Mouse (Mus musculus) ES-Bruce4 (cell line): ENCODE measurements around the gene Gm47955. TPM values are rescaled to one million over a fixed set of nuclear protein-coding genes. Genes with fewer than 3 reads are reported as not detected.
A peak's percentile ranks its signal among the peaks of the same experiment; 100 is the strongest.
"Not testable (repeated sequence)": the region's sequence is repeated elsewhere in the genome, so short reads cannot be mapped to it uniquely, and the experiment has no call there.

Experiments
- H3K27ac ChIP-seq: 2 replicates; pipeline ENCODE4 v1.5.1; 2012; ENCODE audit warnings: low read length, inconsistent platforms; ENCODE audit not compliant: insufficient read depth
- H3K27me3 ChIP-seq: 2 replicates; pipeline ENCODE4 v1.6.1; 2012; ENCODE audit warnings: mild to moderate bottlenecking, low read length, inconsistent platforms; ENCODE audit not compliant: control insufficient read depth, poor library complexity, insufficient read depth, severe bottlenecking
- H3K36me3 ChIP-seq: 2 replicates; pipeline ENCODE4 v1.6.1; 2012; ENCODE audit warnings: inconsistent platforms, mild to moderate bottlenecking, low read length, moderate library complexity; ENCODE audit not compliant: control insufficient read depth, poor library complexity, insufficient read depth, severe bottlenecking
- H3K4me1 ChIP-seq: one replicate; pipeline ENCODE4 v1.8.1; 2011; ENCODE audit warnings: low read length; ENCODE audit not compliant: control insufficient read depth, insufficient read depth
- H3K4me3 ChIP-seq: 2 replicates; pipeline ENCODE4 v1.5.1; 2011; ENCODE audit warnings: low read depth, mild to moderate bottlenecking, low read length
- H3K9ac ChIP-seq: 2 replicates; pipeline ENCODE4 v1.6.1; 2012; ENCODE audit warnings: low read depth, mild to moderate bottlenecking, inconsistent platforms; ENCODE audit not compliant: poor library complexity, severe bottlenecking
- H3K9me3 ChIP-seq: replicated peaks from 2 replicates; pipeline ENCODE4 v1.6.1; 2012; ENCODE audit warnings: mild to moderate bottlenecking, low read length, inconsistent platforms; ENCODE audit not compliant: control insufficient read depth, poor library complexity, insufficient read depth, severe bottlenecking
- CTCF ChIP-seq: IDR thresholded peaks from one replicate; pipeline ENCODE4 v1.8.1; 2011; ENCODE audit warnings: low read depth, low read length
- EP300 ChIP-seq: IDR thresholded peaks from 2 replicates; pipeline ENCODE4 v1.6.1; 2011; ENCODE audit warnings: low read depth, low read length; ENCODE audit not compliant: insufficient read depth
- POLR2A ChIP-seq: IDR thresholded peaks from one replicate; pipeline ENCODE4 v1.8.1; 2011; ENCODE audit warnings: low read length; ENCODE audit not compliant: insufficient read depth
- polyA plus RNA-seq: library from polyadenylated mRNA; stranded (reverse); fragments of >200 nt; gene quantifications from 2 replicates; pipeline ENCODE4 v1.2.4, GENCODE M21; 2011; ENCODE audit warnings: low read depth; ENCODE audit not compliant: missing spikeins, insufficient read depth, insufficient read length

Gm47955 gene
- polyA plus RNA-seq, 1 experiment, result not detected

DNA sequence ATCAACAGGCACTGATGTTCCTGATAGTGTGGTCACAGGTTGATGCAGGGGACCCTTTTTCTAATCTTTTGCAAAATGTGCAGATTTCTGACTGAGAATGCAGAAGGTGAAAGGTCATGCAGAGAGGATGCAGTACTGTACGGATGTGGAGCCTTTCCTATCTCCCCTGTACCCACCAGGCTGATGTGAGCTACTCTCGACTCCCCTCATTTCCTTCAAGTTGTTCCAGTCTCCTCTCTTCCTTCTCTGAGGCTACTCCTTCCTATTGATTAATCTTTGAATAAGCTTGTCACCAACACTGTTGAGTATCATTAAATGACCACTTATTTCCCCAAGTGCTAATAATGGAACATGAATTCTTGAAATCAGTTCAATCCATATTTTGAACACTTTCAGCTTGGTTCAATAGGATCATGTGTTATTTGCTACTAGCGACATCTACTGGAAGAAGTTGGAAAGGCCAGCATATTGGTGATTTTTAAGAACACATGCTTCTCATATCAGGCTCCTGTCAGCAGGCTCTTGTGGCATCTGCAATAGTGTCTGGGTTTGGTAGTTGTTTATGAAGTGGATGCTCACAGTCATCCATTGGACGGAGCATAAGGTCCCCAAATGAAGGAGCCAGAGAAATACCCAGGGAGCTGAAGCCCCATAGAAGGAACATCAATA is 27.6 kb downstream of the Gm47955 start:
- no peaks in the 10 kb centered on the region for H3K36me3 ChIP-seq
- no peak for TF ChIP-seq POLR2A
- TF ChIP-seq EP300, result no peak
- TF ChIP-seq CTCF, result no peak
- H3K4me3 ChIP-seq, result no peak overlapping the region
- H3K4me1 ChIP-seq, result no peaks in the 10 kb centered on the region
- H3K27ac ChIP-seq, result no peak overlapping the region
- no peaks in the 10 kb centered on the region for H3K27me3 ChIP-seq
- no peak overlapping the region for H3K9ac ChIP-seq
- peaks cover 5% of the 10 kb centered on the region; the same call in 1 of the 2 replicates for H3K9me3 ChIP-seq

DNA sequence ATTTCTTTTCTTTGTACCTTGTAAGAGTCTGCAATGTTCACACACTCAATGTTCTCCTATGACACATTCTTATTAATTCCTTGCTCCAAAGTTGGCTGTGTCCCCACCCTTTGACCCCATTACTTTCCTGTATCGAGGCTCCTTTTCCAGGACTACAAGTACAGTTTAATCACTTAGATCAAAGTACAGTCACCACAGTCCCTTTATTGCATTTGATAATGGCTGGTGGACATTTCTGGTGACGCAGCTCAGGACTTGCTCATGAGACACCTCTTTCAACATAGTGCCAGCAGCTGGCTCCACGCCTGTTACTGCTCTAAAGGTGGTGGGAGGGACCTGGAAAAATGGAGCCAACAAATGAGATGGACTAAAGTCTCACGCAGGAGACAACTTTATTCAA is 31.0 kb downstream of the Gm47955 start:
- no peaks in the 10 kb centered on the region; the same call in 1 of the 2 replicates for H3K27me3 ChIP-seq
- TF ChIP-seq POLR2A (no peak), CTCF (no peak), EP300 (no peak)
- no peaks in the 10 kb centered on the region for H3K36me3 ChIP-seq
- no peak overlapping the region for H3K27ac ChIP-seq
- no peak overlapping the region for H3K9ac ChIP-seq
- H3K4me3 ChIP-seq, result no peak overlapping the region
- no peaks in the 10 kb centered on the region for H3K9me3 ChIP-seq
- H3K4me1 ChIP-seq, result no peaks in the 10 kb centered on the region

DNA sequence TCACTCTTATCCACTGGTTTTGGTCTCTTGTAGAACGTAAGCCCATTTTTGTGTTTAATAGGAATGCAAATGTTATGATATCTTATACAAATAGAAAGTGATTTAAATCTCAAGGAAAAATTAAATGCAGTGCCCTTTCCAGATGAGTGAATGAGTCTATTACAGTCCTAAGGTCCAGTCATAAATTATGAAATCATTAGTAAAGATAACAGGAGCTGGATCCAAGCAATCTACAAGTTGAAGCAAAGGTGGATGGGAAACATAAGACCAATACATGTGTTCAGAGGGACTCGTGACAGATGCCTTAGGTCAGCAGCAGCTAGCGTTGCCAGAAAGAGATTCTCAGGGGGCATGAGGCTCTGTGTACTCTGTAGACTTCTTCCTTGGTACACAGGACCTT is 31.5 kb downstream of the Gm47955 start:
- TF ChIP-seq CTCF (no peak), POLR2A (no peak), EP300 (no peak)
- no peak overlapping the region for H3K27ac ChIP-seq
- no peaks in the 10 kb centered on the region; the same call in 1 of the 2 replicates for H3K27me3 ChIP-seq
- no peak overlapping the region for H3K4me3 ChIP-seq
- no peaks in the 10 kb centered on the region for H3K9me3 ChIP-seq
- no peaks in the 10 kb centered on the region for H3K4me1 ChIP-seq
- H3K9ac ChIP-seq, result no peak overlapping the region
- H3K36me3 ChIP-seq, result no peaks in the 10 kb centered on the region

GRCm38 (mm10) chr1:82992093-82992492 is 32.0 kb downstream of the Gm47955 start:
- no peaks in the 10 kb centered on the region for H3K4me1 ChIP-seq
- H3K9me3 ChIP-seq, result no peaks in the 10 kb centered on the region
- no peak overlapping the region for H3K9ac ChIP-seq
- H3K27ac ChIP-seq, result no peak overlapping the region
- no peaks in the 10 kb centered on the region for H3K36me3 ChIP-seq
- no peaks in the 10 kb centered on the region; the same call in 1 of the 2 replicates for H3K27me3 ChIP-seq
- no peak overlapping the region for H3K4me3 ChIP-seq
- TF ChIP-seq CTCF (no peak), EP300 (no peak), POLR2A (no peak)

- no peak overlapping the region for H3K27ac ChIP-seq
- no peaks in the 10 kb centered on the region for H3K4me1 ChIP-seq
- no peaks in the 10 kb centered on the region for H3K9me3 ChIP-seq
- H3K4me3 ChIP-seq, result no peak overlapping the region
- H3K36me3 ChIP-seq, result no peaks in the 10 kb centered on the region
- H3K9ac ChIP-seq, result no peak overlapping the region
- TF ChIP-seq CTCF (no peak), EP300 (no peak), POLR2A (no peak)
- H3K27me3 ChIP-seq, result no peaks in the 10 kb centered on the region; the same call in 1 of the 2 replicates
Observed at GRCm38 (mm10) chr1:82993947-82994346, 33.9 kb downstream of the Gm47955 start.

DNA sequence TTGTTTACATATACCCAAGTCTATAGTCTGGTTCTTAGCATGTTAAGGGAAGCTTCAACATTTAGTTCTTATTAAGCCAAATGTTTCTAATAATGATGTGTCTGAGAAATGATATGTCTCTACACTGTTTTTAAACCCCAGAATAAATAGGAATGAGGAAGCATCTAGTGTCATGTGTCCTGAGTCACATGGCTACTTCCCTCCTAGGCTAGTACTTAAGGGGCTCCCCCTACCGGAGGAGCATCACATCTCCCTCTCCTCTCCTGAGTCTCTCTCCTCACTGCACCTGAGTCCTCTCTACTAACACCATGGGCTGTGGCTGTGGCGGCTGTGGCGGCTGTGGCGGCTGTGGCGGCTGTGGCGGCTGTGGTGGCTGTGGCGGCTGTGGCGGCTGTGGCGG is 40.2 kb downstream of the Gm47955 start, which contains the start of gene Gm47959:
TSS of gene Gm47959 (plus strand) at position 243 of the 400 bp plus-strand sequence.
- not testable (repeated sequence) for H3K4me1 ChIP-seq, H3K9me3 ChIP-seq, H3K36me3 ChIP-seq, H3K27me3 ChIP-seq, H3K9ac ChIP-seq, H3K27ac ChIP-seq
- peak within 1 kb of the TSS; percentile 73 for H3K4me3 ChIP-seq
